ENCODE assay signal across 9 mouse cellular contexts in genomic region chr12:67011368-67011767, GRCm38 (mm10).
DNase-seq lines count a peak whose midpoint lies in the region; ATAC-seq lines count a peak whose summit lies in the region.
"Had no signal": no experiment of that assay in that cellular context is flagged by ENCODE, and none has a peak within 500 bp of the region (broad histone marks: within the 10 kb centered on the region; RNA-seq: fewer than 3 reads in every experiment).

No protein-coding gene starts in this region.

- H3K9ac ChIP-seq in hindbrain, embryonic 16.5 days (ENCODE audit: low read depth, low read length): no peak overlapping the region
- H3K9ac ChIP-seq in hindbrain, embryonic 12.5 days: no peak overlapping the region

- no peak overlapping the region for H3K4me3 ChIP-seq in hindbrain, embryonic 16.5 days (ENCODE audit: low read length)
- no peak overlapping the region for H3K4me3 ChIP-seq in hindbrain, embryonic 12.5 days
- H3K4me3 ChIP-seq: midbrain, embryonic 10.5 days had no signal

- 50% methylated on average over 4 of the region's 4 CpGs for WGBS in hindbrain, embryonic 16.5 days
- WGBS in hindbrain, embryonic 12.5 days: 79% methylated on average over 4 of the region's 4 CpGs

- H3K27me3 ChIP-seq in hindbrain, embryonic 16.5 days (replicated peaks; ENCODE audit: control insufficient read depth, insufficient read depth, low read length): no peaks in the 10 kb centered on the region
- H3K27me3 ChIP-seq in hindbrain, embryonic 12.5 days: no peaks in the 10 kb centered on the region

- H3K36me3 ChIP-seq in hindbrain, embryonic 16.5 days (ENCODE audit: control insufficient read depth, insufficient read depth, low read length): no peaks in the 10 kb centered on the region
- no peaks in the 10 kb centered on the region for H3K36me3 ChIP-seq in hindbrain, embryonic 12.5 days
- H3K36me3 ChIP-seq: midbrain, embryonic 10.5 days had no signal

- H3K4me1 ChIP-seq in hindbrain, embryonic 16.5 days (ENCODE audit: control insufficient read depth, insufficient read depth, low read depth, low read length): peaks cover 5% of the 10 kb centered on the region; the same call in 1 of the 2 replicates
- no peaks in the 10 kb centered on the region for H3K4me1 ChIP-seq in hindbrain, embryonic 12.5 days
- H3K4me1 ChIP-seq: midbrain, embryonic 10.5 days had no signal

- 0 out of 2 replicates have a peak, but pooled peaks have one; percentile 52 for ATAC-seq in hindbrain, embryonic 16.5 days
- no peak for ATAC-seq in hindbrain, embryonic 12.5 days (ENCODE audit: low FRiP score)
- ATAC-seq in activated CD4-positive, CD25-positive, alpha-beta regulatory T cell, adult 4 months: no peak

- no peaks in the 10 kb centered on the region for H3K9me3 ChIP-seq in hindbrain, embryonic 16.5 days (ENCODE audit: control insufficient read depth, low read length)
- no peaks in the 10 kb centered on the region for H3K9me3 ChIP-seq in hindbrain, embryonic 12.5 days (replicated peaks)
- H3K9me3 ChIP-seq: midbrain, embryonic 10.5 days had no signal

- H3K4me2 ChIP-seq in hindbrain, embryonic 16.5 days (ENCODE audit: low read length): no peak overlapping the region
- no peak overlapping the region for H3K4me2 ChIP-seq in hindbrain, embryonic 12.5 days (replicated peaks)

- DNase-seq in frontal cortex, adult 2 months (ENCODE audit: extremely low spot score in 1 of 2, low spot score in 1 of 2): peak; percentile 38 to 57
- peak; percentile 8 to 33 for DNase-seq in layer of hippocampus, postnatal 25 days (ENCODE audit: extremely low spot score in 1 of 2, low spot score in 1 of 2)
- DNase-seq in right cerebral cortex, postnatal 14 days: peak; percentile 19
- DNase-seq in adrenal gland, postnatal 10 days: no peak
- DNase-seq: gastrocnemius, postnatal 36 days had no signal

- H3K27ac ChIP-seq in hindbrain, embryonic 16.5 days (ENCODE audit: low read depth, low read length): peak overlapping the region; percentile 12; the same call in 1 of the 2 replicates
- H3K27ac ChIP-seq in hindbrain, embryonic 12.5 days: no peak overlapping the region
- H3K27ac ChIP-seq: midbrain, embryonic 10.5 days had no signal
